ENCODE assay signal across 8 mouse cellular contexts in genomic region chr3:132085823-132086350, GRCm38 (mm10). TPM values are rescaled to one million over a fixed set of nuclear protein-coding genes. Genes with fewer than 3 reads are reported as not detected.
DNase-seq lines count a peak whose midpoint lies in the region; ATAC-seq and TF ChIP-seq lines count a peak whose summit lies in the region.

No protein-coding gene starts in this region.

- WGBS in kidney, embryonic 14.5 days = under 1% methylated on average over 23 of the region's 23 CpGs
- WGBS in heart, embryonic 15.5 days = under 1% methylated on average over 23 of the region's 23 CpGs
- WGBS in liver, embryonic 12.5 days (ENCODE audit: insufficient replicate concordance) = 1% methylated on average over 23 of the region's 23 CpGs
- WGBS in stomach, postnatal 0 days = under 1% methylated on average over 23 of the region's 23 CpGs

- no peak overlapping the region for H3K27ac ChIP-seq in kidney, embryonic 14.5 days (ENCODE audit: low read depth, low read length)
- H3K27ac ChIP-seq in cortical plate, adult 2 months (ENCODE audit: insufficient read depth, low read length) = no peak overlapping the region
- no peak overlapping the region for H3K27ac ChIP-seq in heart, embryonic 15.5 days
- H3K27ac ChIP-seq in liver, embryonic 12.5 days = no peak overlapping the region
- no peak overlapping the region for H3K27ac ChIP-seq in stomach, postnatal 0 days (replicated peaks)

- no peak for ATAC-seq in kidney, embryonic 14.5 days (ENCODE audit: low FRiP score, low TSS enrichment)
- ATAC-seq in heart, embryonic 15.5 days (replicated peaks; ENCODE audit: insufficient number of reproducible peaks, insufficient read depth, low FRiP score, low read depth) = peak; percentile 48
- ATAC-seq in liver, embryonic 12.5 days = no peak
- no peak; the same call in 1 of the 2 replicates for ATAC-seq in stomach, postnatal 0 days (ENCODE audit: low FRiP score, low TSS enrichment)
- no peak for ATAC-seq in erythroblast, adult 5-6 weeks (replicated peaks; ENCODE audit: low FRiP score, poor library complexity, severe bottlenecking)

- no peak for TF ChIP-seq POLR2A in cortical plate, adult 2 months (IDR thresholded peaks at IDR 0.05; ENCODE audit: extremely low read depth, insufficient read depth, low read length)

- H3K4me2 ChIP-seq in kidney, embryonic 14.5 days (replicated peaks; ENCODE audit: low read depth, low read length) = peak overlapping the region; percentile 91
- H3K4me2 ChIP-seq in heart, embryonic 15.5 days = peak overlapping the region; percentile 94
- H3K4me2 ChIP-seq in liver, embryonic 12.5 days = peak overlapping the region; percentile 58
- peak overlapping the region; percentile 65 for H3K4me2 ChIP-seq in stomach, postnatal 0 days (replicated peaks; ENCODE audit: low read depth)

- no peak for DNase-seq in kidney, adult 11 months
- no peak for DNase-seq in stomach, postnatal 0 days (ENCODE audit: low spot score)
- no peak for DNase-seq in spleen, postnatal 10 days (ENCODE audit: low spot score in 2 of 2)

- TF ChIP-seq EP300 in stomach, postnatal 0 days (optimal IDR thresholded peaks at IDR 0.05) = no peak

- H3K36me3 ChIP-seq in kidney, embryonic 14.5 days (ENCODE audit: control insufficient read depth, insufficient read depth, low read length) = no peaks in the 10 kb centered on the region
- H3K36me3 ChIP-seq in heart, embryonic 15.5 days = no peaks in the 10 kb centered on the region
- H3K36me3 ChIP-seq in liver, embryonic 12.5 days = no peaks in the 10 kb centered on the region
- no peaks in the 10 kb centered on the region for H3K36me3 ChIP-seq in stomach, postnatal 0 days (ENCODE audit: control insufficient read depth, insufficient read depth, low read length)

- peak overlapping the region; percentile 47 for H3K4me3 ChIP-seq in kidney, embryonic 14.5 days (ENCODE audit: low read length)
- peak overlapping the region; percentile 10 for H3K4me3 ChIP-seq in cortical plate, adult 2 months (ENCODE audit: insufficient read depth, low read length)
- H3K4me3 ChIP-seq in heart, embryonic 15.5 days = peak overlapping the region; percentile 54
- H3K4me3 ChIP-seq in liver, embryonic 12.5 days = peak overlapping the region; percentile 36
- H3K4me3 ChIP-seq in stomach, postnatal 0 days (ENCODE audit: low read depth, low read length) = peak overlapping the region; percentile 44

- peaks cover 22% of the 10 kb centered on the region; the same call in 1 of the 2 replicates for H3K4me1 ChIP-seq in kidney, embryonic 14.5 days (ENCODE audit: control insufficient read depth, insufficient read depth, low read length)
- H3K4me1 ChIP-seq in cortical plate, adult 2 months (ENCODE audit: control insufficient read depth, insufficient read depth, low read length) = no peaks in the 10 kb centered on the region; the same call in 1 of the 2 replicates
- H3K4me1 ChIP-seq in heart, embryonic 15.5 days (replicated peaks) = peaks cover 35% of the 10 kb centered on the region
- no peaks in the 10 kb centered on the region for H3K4me1 ChIP-seq in liver, embryonic 12.5 days
- H3K4me1 ChIP-seq in stomach, postnatal 0 days (replicated peaks; ENCODE audit: control insufficient read depth, insufficient read depth) = peaks cover 4% of the 10 kb centered on the region; the same call in 1 of the 2 replicates

- peak overlapping the region; percentile 47 for H3K9ac ChIP-seq in kidney, embryonic 14.5 days (ENCODE audit: low read depth, low read length)
- peak overlapping the region; percentile 44 for H3K9ac ChIP-seq in heart, embryonic 15.5 days
- H3K9ac ChIP-seq in liver, embryonic 12.5 days = no peak overlapping the region
- H3K9ac ChIP-seq in stomach, postnatal 0 days (ENCODE audit: low read length) = 0 out of 2 replicates have a peak overlapping the region, but pooled peaks have one; percentile 23

- H3K9me3 ChIP-seq in kidney, embryonic 14.5 days (ENCODE audit: control insufficient read depth, low read length) = no peaks in the 10 kb centered on the region
- H3K9me3 ChIP-seq in heart, embryonic 15.5 days (replicated peaks) = no peaks in the 10 kb centered on the region
- no peaks in the 10 kb centered on the region for H3K9me3 ChIP-seq in liver, embryonic 12.5 days (replicated peaks)
- no peaks in the 10 kb centered on the region for H3K9me3 ChIP-seq in stomach, postnatal 0 days (ENCODE audit: control insufficient read depth, low read length)

- TF ChIP-seq CTCF in cortical plate, adult 2 months (IDR thresholded peaks at IDR 0.05; ENCODE audit: extremely low read depth, insufficient read depth, low read length) = no peak
- no peak for TF ChIP-seq CTCF in stomach, postnatal 0 days (IDR thresholded peaks at IDR 0.05; ENCODE audit: low read depth)

- peaks cover 19% of the 10 kb centered on the region for H3K27me3 ChIP-seq in kidney, embryonic 14.5 days (ENCODE audit: control insufficient read depth, insufficient read depth, low read length)
- H3K27me3 ChIP-seq in heart, embryonic 15.5 days = peaks cover 28% of the 10 kb centered on the region
- peaks cover 37% of the 10 kb centered on the region for H3K27me3 ChIP-seq in liver, embryonic 12.5 days (replicated peaks)
- H3K27me3 ChIP-seq in stomach, postnatal 0 days (ENCODE audit: control insufficient read depth, insufficient read depth, low read length) = peaks cover 6% of the 10 kb centered on the region; the same call in 1 of the 2 replicates

RNA-seq across cellular contexts. Expression of gene Dkk2, which starts 0.8 kb away (rescaled TPM):
- 6.7 and 9.6 TPM in 2 replicates for polyA plus RNA-seq in kidney, embryonic 14.5 days (2014; fragmentation: Nextera tagmentation; extraction: Ambion mirVana)
- 0.35 and 0.36 TPM in 2 replicates for polyA plus RNA-seq in cortical plate, adult 2 months (2012; rRNA removed)
- 1.5 and 4.2 TPM in 2 replicates for polyA plus RNA-seq in heart, embryonic 15.5 days (2015; fragmentation: Nextera tagmentation; extraction: Ambion mirVana)
- 0.75 and 0.93 TPM in 2 replicates for polyA plus RNA-seq in liver, embryonic 12.5 days (2016; fragmentation: Nextera tagmentation; extraction: Ambion mirVana)
- polyA plus RNA-seq in stomach, postnatal 0 days (2015; fragmentation: Nextera tagmentation; extraction: Ambion mirVana) = 3.7 and 3.9 TPM in 2 replicates
- not detected in 2 replicates for total RNA-seq in erythroblast, adult 5-6 weeks (2015; ENCODE audit: low replicate concordance)
- not detected in 2 replicates for total RNA-seq in erythroblast, adult 5-6 weeks (2017; ENCODE audit: low replicate concordance)
